ENCODE assay signal across 25 mouse cellular contexts in genomic region chr11:115601174-115601573, GRCm38 (mm10). TPM values are rescaled to one million over a fixed set of nuclear protein-coding genes. Genes with fewer than 3 reads are reported as not detected.
DNase-seq lines count a peak whose midpoint lies in the region; ATAC-seq and TF ChIP-seq lines count a peak whose summit lies in the region.
"Had no signal": no experiment of that assay in that cellular context is flagged by ENCODE, and none has a peak within 500 bp of the region (broad histone marks: within the 10 kb centered on the region; RNA-seq: fewer than 3 reads in every experiment).

No protein-coding gene starts in this region.

- H3K27ac ChIP-seq in heart, embryonic 10.5 days = no peak overlapping the region
- no peak overlapping the region for H3K27ac ChIP-seq in CH12.LX (ENCODE audit: insufficient read depth, low read depth)
- H3K27ac ChIP-seq in liver, embryonic 12.5 days = no peak overlapping the region
- H3K27ac ChIP-seq: embryonic facial prominence, embryonic 10.5 days; forebrain, embryonic 10.5 days; heart, adult 2 months; hindbrain, embryonic 10.5 days; kidney, embryonic 15.5 days; limb, embryonic 10.5 days had no signal

- H3K4me1 ChIP-seq in heart, embryonic 10.5 days = peaks cover 47% of the 10 kb centered on the region
- peaks cover 18 to 42% of the 10 kb centered on the region in 2 experiments for H3K4me1 ChIP-seq in CH12.LX (ENCODE audit: control insufficient read depth in 1 of 2, insufficient read depth in 2 of 2)
- H3K4me1 ChIP-seq in liver, embryonic 12.5 days = peaks cover 63% of the 10 kb centered on the region

- dilution Hi-C loops in CH12.LX (cut with MboI; ENCODE audit: extremely low pct_ligation_motif_present, extremely low pct_unique_long_range_greater_than_20kb, low sequenced_read_pairs) = no loop called here

- no peak for TF ChIP-seq POLR2A in CH12.LX (IDR thresholded peaks at IDR 0.05; ENCODE audit: low read depth, low read length)

- no peak for TF ChIP-seq RAD21 in CH12.LX (IDR thresholded peaks at IDR 0.05; ENCODE audit: low read depth, low read length)

- no peak overlapping the region for H3K4me2 ChIP-seq in CH12.LX (ENCODE audit: insufficient read depth, low read depth, poor library complexity, severe bottlenecking)
- no peak overlapping the region for H3K4me2 ChIP-seq in liver, embryonic 12.5 days

- DNase-seq in heart, embryonic 10.5 days (ENCODE audit: low spot score) = no peak
- DNase-seq in heart, adult 8-10 months (ENCODE audit: low spot score) = no peak
- DNase-seq in CH12.LX (ENCODE audit: extremely low read depth) = no peak
- DNase-seq in layer of hippocampus, postnatal 10 days (ENCODE audit: low spot score in 2 of 2) = no peak
- DNase-seq in frontal cortex, postnatal 25 days (ENCODE audit: low spot score in 2 of 2) = no peak
- DNase-seq in cerebellum, adult 9-11 months = no peak
- DNase-seq: adrenal gland, postnatal 10 days; cerebellum, adult 8-10 months; gastrocnemius, postnatal 14 days; heart, adult 2 months; kidney, adult 11 months; kidney, postnatal 4 days; midbrain, embryonic 14.5 days; thymus, postnatal 14 days had no signal

- 74% methylated on average over 4 of the region's 4 CpGs for WGBS in heart, embryonic 10.5 days
- WGBS in liver, embryonic 12.5 days (ENCODE audit: insufficient replicate concordance) = 52% methylated on average over 4 of the region's 4 CpGs

- TF ChIP-seq EP300 in CH12.LX (IDR thresholded peaks at IDR 0.05; ENCODE audit: low read length) = no peak

- no peaks in the 10 kb centered on the region for H3K27me3 ChIP-seq in heart, embryonic 10.5 days (ENCODE audit: insufficient read depth, poor library complexity, severe bottlenecking)
- H3K27me3 ChIP-seq in CH12.LX (replicated peaks) = no peaks in the 10 kb centered on the region
- H3K27me3 ChIP-seq in liver, embryonic 12.5 days (replicated peaks) = no peaks in the 10 kb centered on the region
- H3K27me3 ChIP-seq: kidney, embryonic 15.5 days had no signal

- H3K9me3 ChIP-seq in heart, embryonic 10.5 days = no peaks in the 10 kb centered on the region
- no peaks in the 10 kb centered on the region for H3K9me3 ChIP-seq in CH12.LX (replicated peaks; ENCODE audit: low read length)
- no peaks in the 10 kb centered on the region for H3K9me3 ChIP-seq in liver, embryonic 12.5 days (replicated peaks)
- H3K9me3 ChIP-seq: embryonic facial prominence, embryonic 10.5 days; forebrain, embryonic 10.5 days; hindbrain, embryonic 10.5 days; kidney, embryonic 15.5 days; limb, embryonic 10.5 days had no signal

- no peak overlapping the region for H3K9ac ChIP-seq in CH12.LX (ENCODE audit: insufficient read depth, low read depth)
- H3K9ac ChIP-seq in liver, embryonic 12.5 days = 0 out of 2 replicates have a peak overlapping the region, but pooled peaks have one; percentile 5
- H3K9ac ChIP-seq: kidney, embryonic 15.5 days had no signal

- peak overlapping the region; percentile 12 for H3K4me3 ChIP-seq in heart, embryonic 10.5 days
- H3K4me3 ChIP-seq in CH12.LX (replicated peaks in 1 of 3; ENCODE audit: low read depth in 2 of 3, low read length in 2 of 3, poor library complexity in 1 of 3) = no peak overlapping the region
- 0 out of 2 replicates have a peak overlapping the region, but pooled peaks have one; percentile 95 for H3K4me3 ChIP-seq in liver, embryonic 12.5 days
- H3K4me3 ChIP-seq: heart, adult 2 months; kidney, embryonic 15.5 days; limb, embryonic 10.5 days had no signal

- peaks cover 39% of the 10 kb centered on the region for H3K36me3 ChIP-seq in heart, embryonic 10.5 days
- H3K36me3 ChIP-seq in CH12.LX (replicated peaks in 1 of 2; ENCODE audit: control insufficient read depth in 1 of 2, insufficient read depth in 1 of 2, low read length in 1 of 2) = peaks cover 33 to 66% of the 10 kb centered on the region in 2 experiments
- peaks cover 63% of the 10 kb centered on the region for H3K36me3 ChIP-seq in liver, embryonic 12.5 days

- peaks cover 92% of the 10 kb centered on the region for H3K79me2 ChIP-seq in CH12.LX (replicated peaks; ENCODE audit: control insufficient read depth, extremely low read depth, insufficient read depth, poor library complexity, severe bottlenecking)

- in situ Hi-C loops in CH12.LX (cut with MboI; ENCODE audit: low pct_ligation_motif_present, low pct_unique_long_range_greater_than_20kb, low sequenced_read_pairs) = loop anchor here (25.0 kb wide), 1 partner anchor 411 kb away; the partner anchor contains the start of gene Galk1

- no peak for ATAC-seq in liver, embryonic 12.5 days
- peak; percentile 32 for ATAC-seq in megakaryocyte, adult 5-6 weeks (ENCODE audit: poor library complexity, severe bottlenecking)
- ATAC-seq: activated CD4-positive, CD25-positive, alpha-beta regulatory T cell, adult 4 months; CD4-positive, CD25-positive, alpha-beta regulatory T cell, adult 4 months; forebrain, embryonic 16.5 days; lung, postnatal 0 days had no signal

- no peak for TF ChIP-seq CTCF in CH12.LX (conservative IDR thresholded peaks at IDR 0.05 in 1 of 2, IDR thresholded peaks at IDR 0.05 in 1 of 2; ENCODE audit: low read depth in 2 of 2, low read length in 2 of 2)

TF ChIP-seq in CH12.LX, 34 proteins besides CTCF, POLR2A, EP300 and RAD21:
- no peak for TF ChIP-seq SMC3 (IDR thresholded peaks at IDR 0.05; ENCODE audit: low read depth, low read length)
- TF ChIP-seq ZNF384 (IDR thresholded peaks at IDR 0.05; ENCODE audit: low read depth, low read length) = peak; percentile 42; the same call in 1 of the 2 replicates

RNA-seq across cellular contexts. Expression of gene Mrps7, which starts 2.6 kb away (rescaled TPM):
- 105 and 108 TPM in 2 replicates for polyA plus RNA-seq in heart, embryonic 10.5 days (2016; fragmentation: Nextera tagmentation; extraction: Ambion mirVana)
- total RNA-seq in heart, adult 8-10 months (2022) = 100 to 1,000 TPM in 1 of 4 experiments, 10 to 100 TPM in 3; 80.5 to 101 (median 85.0) TPM
- total RNA-seq in CH12.LX (2012; rRNA removed) = 172 and 217 TPM in 2 replicates
- 154 and 168 TPM in 2 replicates for total RNA-seq in CH12.LX (2014; rRNA removed)
- polyA plus RNA-seq in CH12.LX (2012; ENCODE audit: insufficient read length, low read depth) = 157 and 184 TPM in 2 replicates
- polyA plus RNA-seq in liver, embryonic 12.5 days (2016; fragmentation: Nextera tagmentation; extraction: Ambion mirVana) = 83.1 and 87.3 TPM in 2 replicates
- 29.0 and 30.2 TPM in 2 replicates for total RNA-seq in megakaryocyte, adult 5-6 weeks (2015)
- 11.7 and 29.8 TPM in 2 replicates for total RNA-seq in megakaryocyte, adult 5-6 weeks (2017)
- total RNA-seq in layer of hippocampus, postnatal 10 days (2021) = 10 to 100 TPM; 50.2 to 54.2 TPM

RNA-seq across cellular contexts. Expression of gene Gga3, which starts 2.7 kb away (rescaled TPM):
- polyA plus RNA-seq in heart, embryonic 10.5 days (2016; fragmentation: Nextera tagmentation; extraction: Ambion mirVana) = 25.4 and 25.7 TPM in 2 replicates
- total RNA-seq in heart, adult 8-10 months (2022) = 10 to 100 TPM; 13.0 to 19.0 (median 15.8) TPM
- 18.7 and 22.6 TPM in 2 replicates for total RNA-seq in CH12.LX (2012; rRNA removed)
- total RNA-seq in CH12.LX (2014; rRNA removed) = 7.7 TPM in 2 replicates
- 37.2 and 39.8 TPM in 2 replicates for polyA plus RNA-seq in CH12.LX (2012; ENCODE audit: insufficient read length, low read depth)
- 14.0 and 14.7 TPM in 2 replicates for polyA plus RNA-seq in liver, embryonic 12.5 days (2016; fragmentation: Nextera tagmentation; extraction: Ambion mirVana)
- total RNA-seq in megakaryocyte, adult 5-6 weeks (2015) = 30.8 and 34.0 TPM in 2 replicates
- 24.0 and 34.2 TPM in 2 replicates for total RNA-seq in megakaryocyte, adult 5-6 weeks (2017)
- total RNA-seq in layer of hippocampus, postnatal 10 days (2021) = 10 to 100 TPM; 48.1 to 49.1 TPM

RNA-seq across cellular contexts. Expression of gene Mif4gd, which starts 11.6 kb away (rescaled TPM):
- polyA plus RNA-seq in heart, embryonic 10.5 days (2016; fragmentation: Nextera tagmentation; extraction: Ambion mirVana) = 19.6 and 22.7 TPM in 2 replicates
- total RNA-seq in heart, adult 8-10 months (2022) = 10 to 100 TPM; 40.8 to 52.0 (median 45.0) TPM
- total RNA-seq in CH12.LX (2012; rRNA removed) (143 and 177 TPM in 2 replicates), CH12.LX (2014; rRNA removed) (160 and 174 TPM in 2 replicates)
- polyA plus RNA-seq in CH12.LX (2012; ENCODE audit: insufficient read length, low read depth) = 131 and 143 TPM in 2 replicates
- 26.6 and 27.1 TPM in 2 replicates for polyA plus RNA-seq in liver, embryonic 12.5 days (2016; fragmentation: Nextera tagmentation; extraction: Ambion mirVana)
- 23.6 and 28.0 TPM in 2 replicates for total RNA-seq in megakaryocyte, adult 5-6 weeks (2015)
- 20.2 and 24.4 TPM in 2 replicates for total RNA-seq in megakaryocyte, adult 5-6 weeks (2017)
- 10 to 100 TPM; 19.4 to 19.7 TPM for total RNA-seq in layer of hippocampus, postnatal 10 days (2021)

RNA-seq across cellular contexts. Expression of gene Slc25a19, which starts 26.9 kb away (rescaled TPM):
- 33.5 and 45.5 TPM in 2 replicates for polyA plus RNA-seq in heart, embryonic 10.5 days (2016; fragmentation: Nextera tagmentation; extraction: Ambion mirVana)
- 10 to 100 TPM; 31.4 to 40.9 (median 34.9) TPM for total RNA-seq in heart, adult 8-10 months (2022)
- total RNA-seq in CH12.LX (2012; rRNA removed) = 277 and 312 TPM in 2 replicates
- 278 and 294 TPM in 2 replicates for total RNA-seq in CH12.LX (2014; rRNA removed)
- polyA plus RNA-seq in CH12.LX (2012; ENCODE audit: insufficient read length, low read depth) = 374 and 398 TPM in 2 replicates
- polyA plus RNA-seq in liver, embryonic 12.5 days (2016; fragmentation: Nextera tagmentation; extraction: Ambion mirVana) = 15.7 and 17.2 TPM in 2 replicates
- 5.7 and 8.0 TPM in 2 replicates for total RNA-seq in megakaryocyte, adult 5-6 weeks (2015)
- total RNA-seq in megakaryocyte, adult 5-6 weeks (2017) = 13.7 and 25.5 TPM in 2 replicates
- total RNA-seq in layer of hippocampus, postnatal 10 days (2021) = 10 to 100 TPM; 52.2 to 59.5 TPM

RNA-seq across cellular contexts. Expression of gene Nup85, which starts 36.9 kb away (rescaled TPM):
- 179 and 208 TPM in 2 replicates for polyA plus RNA-seq in heart, embryonic 10.5 days (2016; fragmentation: Nextera tagmentation; extraction: Ambion mirVana)
- 10 to 100 TPM; 15.7 to 24.4 (median 19.2) TPM for total RNA-seq in heart, adult 8-10 months (2022)
- 290 and 340 TPM in 2 replicates for total RNA-seq in CH12.LX (2012; rRNA removed)
- total RNA-seq in CH12.LX (2014; rRNA removed) = 282 and 305 TPM in 2 replicates
- 326 and 368 TPM in 2 replicates for polyA plus RNA-seq in CH12.LX (2012; ENCODE audit: insufficient read length, low read depth)
- polyA plus RNA-seq in liver, embryonic 12.5 days (2016; fragmentation: Nextera tagmentation; extraction: Ambion mirVana) = 202 and 216 TPM in 2 replicates
- 52.2 and 59.7 TPM in 2 replicates for total RNA-seq in megakaryocyte, adult 5-6 weeks (2015)
- 59.5 and 59.9 TPM in 2 replicates for total RNA-seq in megakaryocyte, adult 5-6 weeks (2017)
- 10 to 100 TPM; 48.9 to 56.3 TPM for total RNA-seq in layer of hippocampus, postnatal 10 days (2021)

Comparison
In these comparisons a context has a peak if more than half of its experiments do, and no peak if none do; other contexts are left out.
1. H3K4me3 ChIP-seq: peak in heart, embryonic 10.5 days (single experiment) and liver, embryonic 12.5 days (single experiment); none in CH12.LX (0 of 3).